Mouse (Mus musculus) megakaryocyte, adult 5-6 weeks (primary cell): ENCODE results near the gene Apoa4. TPM values are rescaled to one million over a fixed set of nuclear protein-coding genes. Genes with fewer than 3 reads are reported as not detected.

Experiments
- ATAC-seq: 2 replicates; pipeline ENCODE4 v1.8.0; 2016; ENCODE audit warnings: mild to moderate bottlenecking, inconsistent platforms; ENCODE audit not compliant: poor library complexity, severe bottlenecking
- total RNA-seq, 2 experiments: library from RNA; stranded (forward) in 1 of 2; stranded (reverse) in 1 of 2; fragments of 153-499, 151-499 nt in 1 of 2; fragments of 221-1000, 200-1000 nt in 1 of 2; gene quantifications; 2 replicates each; pipeline versions ENCODE4 v1.2.3 to v1.2.4; 2015 to 2017

Apoa4 gene
- total RNA-seq, 2 experiments from 2014 or later = not detected

DNA sequence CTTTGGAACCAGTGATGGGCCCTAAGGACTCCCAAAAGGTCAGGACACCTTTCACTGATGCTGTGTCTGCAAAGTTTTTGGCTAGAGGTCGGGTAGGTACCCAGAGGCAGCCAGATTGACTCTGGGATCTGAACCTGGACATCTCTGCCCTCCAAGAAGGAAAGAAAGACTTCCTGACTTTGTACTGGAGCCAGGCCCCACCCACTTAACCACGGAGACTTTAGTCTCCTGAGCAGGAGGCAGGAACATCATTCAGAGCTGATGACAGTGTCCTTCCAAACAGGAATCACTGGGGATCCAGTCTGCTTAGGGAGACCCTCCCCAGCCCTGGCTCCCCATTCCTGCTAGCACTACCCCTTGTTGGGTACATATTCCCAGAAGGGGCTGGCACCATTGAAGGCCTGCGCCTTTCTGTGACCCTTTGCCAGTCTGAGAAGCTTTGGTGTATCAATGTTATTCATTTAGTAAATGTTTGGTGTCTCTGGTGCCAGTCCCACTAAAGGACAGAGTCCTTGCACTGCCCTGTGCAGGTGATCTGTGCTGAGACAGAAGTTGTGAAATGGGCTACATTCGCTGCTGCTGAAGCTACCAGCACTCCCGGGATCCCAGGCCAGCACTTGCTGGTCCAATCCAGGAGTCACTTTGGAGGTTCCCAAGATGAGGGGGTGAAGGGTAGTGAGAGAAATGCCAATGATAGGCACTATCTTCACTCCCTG, 15.4 kb upstream of the Apoa4 start:
- ATAC-seq = no peak

DNA sequence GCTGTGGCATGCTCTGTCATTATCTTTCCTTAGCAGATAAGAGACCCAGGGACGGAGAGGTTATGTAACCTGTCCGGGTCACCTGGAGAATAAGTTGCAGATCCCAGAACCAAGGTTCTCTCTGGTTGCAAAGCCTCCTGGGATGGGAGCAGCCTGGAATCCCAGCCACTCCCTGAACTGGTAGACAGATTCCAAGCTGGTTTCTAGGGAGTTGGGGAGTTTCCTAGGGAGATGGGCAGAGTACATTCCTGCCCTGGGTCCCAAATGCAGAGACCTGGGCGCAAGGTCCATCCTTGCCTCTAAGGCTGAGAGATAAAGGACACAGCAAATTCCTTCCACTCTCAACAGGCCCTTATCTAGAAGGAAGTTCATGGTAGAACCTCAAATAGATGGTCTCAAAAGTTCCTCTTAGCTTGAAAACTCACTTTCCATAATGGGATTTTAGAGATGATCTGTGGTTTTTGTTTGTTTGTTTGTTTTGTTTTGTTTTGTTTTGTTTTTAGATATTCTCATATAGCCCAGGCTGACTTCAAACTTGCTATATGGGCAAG, 13.4 kb upstream of the Apoa4 start:
- ATAC-seq = no peak

DNA sequence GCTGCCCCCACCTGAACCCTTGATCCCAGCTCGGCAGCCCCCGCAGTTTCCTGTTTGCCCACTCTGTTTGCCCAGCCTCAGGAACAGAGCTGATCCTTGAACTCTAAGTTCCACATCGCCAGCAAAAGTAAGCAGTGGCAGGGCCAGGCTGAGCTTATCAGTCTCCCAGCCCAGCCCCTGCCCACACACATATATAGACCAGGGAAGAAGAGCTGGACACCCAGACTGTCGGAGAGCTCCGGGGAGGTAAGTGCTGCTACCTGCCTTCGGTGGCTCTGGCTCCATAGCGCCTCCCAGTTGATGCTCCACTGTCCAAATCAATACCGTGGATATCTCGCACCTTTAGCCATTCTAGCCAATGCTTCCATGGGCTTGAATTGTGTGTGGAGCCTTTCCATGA, 12.0 kb upstream of the Apoa4 start, which contains the start of gene Apoa1:
TSS of gene Apoa1 (plus strand) at position 90 of the 400 bp plus-strand sequence.
- ATAC-seq = no peak

DNA sequence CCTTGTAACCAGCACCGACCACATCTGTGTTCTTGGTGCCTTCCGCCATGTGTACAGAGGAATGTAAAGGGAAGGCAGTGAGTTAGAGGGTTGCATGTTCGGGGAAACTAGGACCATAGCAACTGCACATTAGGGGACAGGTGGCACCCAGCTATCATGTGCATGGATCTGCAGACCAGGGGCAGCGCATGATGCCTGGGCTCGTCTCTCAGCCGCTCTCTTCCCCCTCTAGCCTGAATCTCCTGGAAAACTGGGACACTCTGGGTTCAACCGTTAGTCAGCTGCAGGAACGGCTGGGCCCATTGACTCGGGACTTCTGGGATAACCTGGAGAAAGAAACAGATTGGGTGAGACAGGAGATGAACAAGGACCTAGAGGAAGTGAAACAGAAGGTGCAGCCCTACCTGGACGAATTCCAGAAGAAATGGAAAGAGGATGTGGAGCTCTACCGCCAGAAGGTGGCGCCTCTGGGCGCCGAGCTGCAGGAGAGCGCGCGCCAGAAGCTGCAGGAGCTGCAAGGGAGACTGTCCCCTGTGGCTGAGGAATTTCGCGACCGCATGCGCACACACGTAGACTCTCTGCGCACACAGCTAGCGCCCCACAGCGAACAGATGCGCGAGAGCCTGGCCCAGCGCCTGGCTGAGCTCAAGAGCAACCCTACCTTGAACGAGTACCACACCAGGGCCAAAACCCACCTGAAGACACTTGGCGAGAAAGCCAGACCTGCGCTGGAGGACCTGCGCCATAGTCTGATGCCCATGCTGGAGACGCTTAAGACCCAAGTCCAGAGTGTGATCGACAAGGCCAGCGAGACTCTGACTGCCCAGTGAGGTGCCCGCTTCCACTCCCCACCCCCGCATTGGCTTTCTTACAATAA, 10.7 kb upstream of the Apoa4 start:
- peak; percentile 84 for ATAC-seq

DNA sequence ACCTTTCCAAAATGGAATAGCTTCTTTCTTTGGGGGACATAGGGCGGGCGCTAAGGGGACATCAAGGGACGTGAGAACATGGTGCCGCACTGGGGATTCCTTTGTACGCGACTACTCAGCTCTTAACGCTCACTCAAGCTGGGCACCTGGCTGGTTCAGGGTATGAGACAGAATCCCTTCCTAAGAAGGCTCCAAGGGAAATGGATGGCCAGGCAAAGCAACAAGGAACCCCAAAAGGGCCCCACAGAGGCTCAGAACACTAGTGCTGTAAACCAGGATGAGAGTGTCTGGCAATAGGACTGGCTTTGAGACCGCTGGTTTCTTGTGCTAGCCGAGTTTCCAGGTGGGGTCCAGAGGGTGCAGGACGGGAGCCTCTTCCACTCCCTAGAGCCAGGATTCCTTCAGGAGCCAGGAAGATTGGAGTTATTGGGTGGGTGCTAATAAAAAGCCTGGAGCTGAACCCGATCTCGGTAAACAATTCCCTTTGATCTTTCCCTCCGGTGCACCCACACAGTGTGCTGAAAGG, 10.0 kb upstream of the Apoa4 start:
- ATAC-seq = no peak

DNA sequence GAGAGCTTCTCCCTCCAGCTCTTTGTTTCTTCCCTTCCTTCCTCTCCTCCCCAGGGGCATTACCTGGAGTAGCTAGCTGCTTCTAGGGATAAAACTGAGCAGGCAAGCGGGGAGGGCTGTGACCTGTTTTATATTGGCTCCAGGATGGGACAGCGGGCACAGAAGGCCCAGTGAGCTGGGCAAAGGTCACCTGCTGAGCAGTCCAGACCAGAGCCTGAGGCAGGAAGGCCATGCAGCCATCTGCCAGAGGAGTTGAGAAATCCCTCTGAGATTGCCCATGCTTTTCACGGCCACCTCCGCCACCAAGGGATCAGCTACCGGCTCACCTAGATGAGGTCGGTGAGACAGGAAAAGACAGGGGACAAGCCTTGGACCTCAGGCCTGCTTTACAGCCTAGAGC, 5.3 kb upstream of the Apoa4 start:
- no peak for ATAC-seq

DNA sequence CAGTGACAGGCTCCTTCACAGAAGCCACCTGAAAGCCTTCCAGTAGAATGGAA, 5.1 kb upstream of the Apoa4 start, which contains the start of gene Apoc3:
TSS of gene Apoc3 (minus strand) at position 41 of the 53 bp plus-strand sequence.
- no peak for ATAC-seq

DNA sequence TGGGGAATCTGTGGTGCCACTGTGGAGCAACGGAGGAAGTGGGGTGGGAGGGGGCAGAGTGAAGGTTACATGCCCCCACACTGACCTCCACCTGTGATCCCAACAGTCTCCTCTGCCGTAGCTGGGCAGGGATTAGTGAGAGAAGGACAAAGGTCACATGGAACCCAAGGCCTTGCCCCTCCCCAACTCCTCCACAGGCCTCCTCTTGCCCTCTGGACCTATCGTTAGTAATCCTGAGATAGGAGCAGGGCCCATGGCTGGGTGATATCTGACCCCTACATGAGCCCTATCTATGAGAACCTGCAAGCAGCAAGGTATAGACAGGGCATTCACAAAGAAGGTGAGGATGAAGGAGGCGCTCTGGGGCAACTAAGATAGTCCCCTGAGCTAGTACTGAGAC, 4.8 kb upstream of the Apoa4 start:
- ATAC-seq = no peak

DNA sequence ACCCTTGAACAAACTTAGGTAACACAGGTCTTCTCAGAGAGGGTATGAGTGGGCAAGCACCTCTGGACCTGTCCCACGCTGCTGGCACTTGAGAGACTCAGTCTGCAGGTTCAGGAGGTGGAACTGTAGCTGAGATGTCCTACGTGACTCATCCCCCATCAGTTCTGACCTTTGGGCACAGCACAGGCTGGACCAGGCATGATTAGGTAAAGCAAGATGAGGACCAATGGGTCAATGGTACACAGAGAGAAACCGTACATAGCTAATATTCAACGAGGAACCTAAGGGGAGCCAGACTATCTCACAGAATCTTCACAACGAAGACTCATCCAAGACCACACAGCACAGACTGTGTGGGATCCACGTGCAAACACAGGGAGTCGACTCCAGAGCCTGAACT, 1.6 kb upstream of the Apoa4 start:
- no peak for ATAC-seq

DNA sequence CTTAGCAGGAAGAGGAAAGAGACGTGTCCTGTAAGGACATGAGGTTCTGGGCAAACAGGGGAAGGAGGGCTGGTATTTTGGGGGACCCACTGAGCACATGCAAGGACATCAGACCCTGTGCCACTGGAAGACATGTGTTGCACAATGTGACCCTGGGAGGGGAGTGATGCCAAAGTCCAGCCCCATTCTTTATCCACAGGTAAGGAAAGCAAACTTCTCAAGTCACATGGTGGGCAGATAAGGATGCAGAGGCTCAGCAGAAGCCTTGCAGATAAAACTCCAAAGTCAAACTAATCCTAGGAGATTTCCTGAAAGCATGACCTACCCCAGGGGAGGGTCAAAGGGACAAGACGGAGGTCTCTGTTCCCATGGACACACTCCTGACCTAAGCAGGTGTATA, 1.3 kb downstream of the Apoa4 start:
- ATAC-seq = no peak

DNA sequence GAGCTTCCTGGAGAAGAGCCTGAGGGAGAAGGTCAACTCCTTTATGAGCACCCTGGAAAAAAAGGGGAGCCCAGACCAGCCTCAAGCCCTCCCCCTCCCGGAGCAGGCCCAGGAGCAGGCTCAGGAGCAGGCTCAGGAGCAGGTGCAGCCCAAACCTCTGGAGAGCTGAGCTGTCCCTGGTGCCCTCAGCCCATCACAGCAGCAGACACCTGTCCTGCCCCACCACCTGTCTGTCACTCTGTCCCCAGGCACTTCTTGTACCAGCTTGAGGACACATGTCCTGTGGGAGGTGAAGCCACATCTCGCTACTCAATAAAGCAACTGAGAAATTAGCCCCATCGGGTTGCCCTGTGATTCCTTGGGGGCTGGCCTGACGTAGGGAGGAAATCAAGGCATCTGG, 2.6 kb downstream of the Apoa4 start:
- no peak for ATAC-seq

DNA sequence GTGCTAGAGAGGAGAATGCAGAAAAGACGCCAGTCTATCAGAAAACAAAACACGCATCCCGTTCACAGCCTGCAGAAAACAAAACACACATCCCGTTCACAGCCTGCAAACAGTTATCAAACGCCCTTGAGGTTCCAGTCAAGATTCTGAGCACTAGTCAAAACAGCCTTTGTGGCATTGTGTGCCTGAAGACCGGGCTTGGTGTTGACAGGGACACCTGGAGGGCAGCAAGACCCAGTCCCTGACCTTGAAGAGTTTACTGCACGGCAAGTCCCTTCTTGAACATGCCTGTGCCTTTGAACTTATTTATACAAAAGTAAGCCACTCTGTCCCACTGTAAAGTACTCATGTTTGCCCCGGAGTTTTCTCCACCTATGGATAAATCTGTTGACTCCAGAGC, 3.1 kb downstream of the Apoa4 start:
- no peak for ATAC-seq

DNA sequence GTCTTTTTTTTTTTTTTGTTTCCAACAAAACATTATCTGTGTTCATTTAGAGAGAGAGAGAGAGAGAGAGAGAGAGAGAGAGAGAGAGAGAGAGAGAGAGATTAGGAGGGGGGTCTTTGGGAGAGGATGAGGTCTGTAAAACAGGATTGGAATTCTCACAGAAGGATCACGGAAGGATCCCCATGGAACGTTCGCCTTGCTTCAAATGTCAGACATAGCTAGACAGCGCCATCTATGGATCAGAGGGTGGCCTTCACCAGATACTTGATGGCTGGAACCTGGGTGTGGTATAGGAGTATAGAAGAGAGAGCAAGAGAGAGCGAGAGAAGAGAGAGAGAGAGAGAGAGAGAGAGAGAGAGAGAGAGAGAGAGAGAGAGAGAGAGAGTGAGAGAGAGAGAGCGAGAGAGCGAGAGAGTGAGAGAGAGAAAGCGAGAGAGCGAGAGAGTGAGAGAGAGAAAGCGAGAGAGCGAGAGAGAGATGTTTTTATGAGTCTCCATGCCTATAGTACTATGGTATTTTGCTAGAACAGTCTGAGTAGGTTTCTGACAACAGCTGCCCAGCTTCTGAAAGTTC, 6.3 kb downstream of the Apoa4 start:
- ATAC-seq = peak; percentile 73

DNA sequence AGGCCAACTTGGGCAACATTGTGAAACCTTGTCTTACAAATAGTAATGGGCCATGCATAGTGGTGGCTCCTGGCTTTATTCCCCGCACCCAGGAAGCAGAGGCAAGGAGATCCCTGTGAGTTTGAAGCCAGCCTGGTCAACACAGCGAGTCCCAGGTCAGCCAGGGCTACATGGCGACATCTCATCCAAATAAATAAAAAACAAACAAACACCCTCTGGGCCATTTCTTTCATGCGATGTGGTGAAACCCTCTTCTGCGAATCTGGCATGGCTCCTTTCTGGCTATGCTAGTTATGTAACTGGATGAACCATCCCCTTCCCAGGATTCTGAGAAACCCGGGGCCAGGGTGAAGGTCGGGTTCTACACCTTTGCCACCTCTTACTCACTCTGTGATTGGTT, 15.7 kb downstream of the Apoa4 start:
- no peak for ATAC-seq

DNA sequence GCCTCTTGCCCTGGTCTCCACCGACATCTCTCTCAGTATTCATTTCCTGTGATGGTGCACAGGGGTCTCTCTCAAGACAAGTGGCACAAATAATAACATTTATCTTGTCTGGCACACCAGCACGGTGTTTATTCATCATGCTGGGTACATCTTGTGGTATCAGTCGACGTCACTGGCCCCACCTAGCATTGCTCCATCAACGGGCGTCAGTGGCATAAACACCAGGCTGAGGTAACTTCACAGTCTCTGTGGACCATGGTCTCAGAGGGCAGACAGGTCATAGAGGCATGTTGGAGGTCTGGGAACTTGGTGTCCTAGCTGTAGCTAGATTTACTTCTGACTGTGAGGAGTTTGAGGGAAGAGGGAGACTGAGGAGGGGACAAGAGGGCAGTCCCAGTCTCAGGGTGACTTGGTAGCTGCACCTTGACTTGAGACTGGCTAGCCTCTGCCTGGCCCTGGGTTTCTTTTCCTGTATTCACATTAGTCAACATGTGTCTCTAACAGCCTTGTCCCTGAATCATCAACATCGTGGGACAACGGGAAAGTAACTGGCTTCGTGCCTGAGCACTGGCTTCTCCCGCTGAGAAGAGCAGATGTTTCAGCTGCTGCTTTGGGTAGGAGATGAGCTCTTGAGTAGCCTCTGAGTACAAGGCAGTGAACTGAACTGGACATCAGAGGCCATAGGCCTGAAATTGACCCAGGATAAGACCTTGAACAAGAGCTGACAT, 16.3 kb downstream of the Apoa4 start:
- peak; percentile 87 for ATAC-seq

DNA sequence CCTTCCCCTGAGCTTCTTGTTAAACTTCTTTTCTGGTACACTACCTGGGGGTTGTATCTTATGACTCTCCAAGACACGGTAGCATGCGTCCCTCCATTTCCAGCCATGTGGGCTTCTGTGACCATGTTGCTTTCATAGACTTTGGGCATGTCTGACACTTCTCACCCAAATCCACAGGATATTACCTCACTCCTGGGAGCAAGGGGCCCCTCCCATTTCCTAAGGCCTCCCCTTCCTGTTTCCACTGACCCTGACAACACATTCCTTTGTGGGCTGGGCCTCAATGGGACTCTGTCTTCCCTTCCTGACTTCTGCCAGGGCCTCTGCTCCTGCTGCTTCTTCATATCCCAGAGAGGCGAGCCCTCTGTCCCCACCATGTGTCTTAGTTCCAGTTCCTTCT, 17.1 kb downstream of the Apoa4 start:
- ATAC-seq = peak; percentile 85

DNA sequence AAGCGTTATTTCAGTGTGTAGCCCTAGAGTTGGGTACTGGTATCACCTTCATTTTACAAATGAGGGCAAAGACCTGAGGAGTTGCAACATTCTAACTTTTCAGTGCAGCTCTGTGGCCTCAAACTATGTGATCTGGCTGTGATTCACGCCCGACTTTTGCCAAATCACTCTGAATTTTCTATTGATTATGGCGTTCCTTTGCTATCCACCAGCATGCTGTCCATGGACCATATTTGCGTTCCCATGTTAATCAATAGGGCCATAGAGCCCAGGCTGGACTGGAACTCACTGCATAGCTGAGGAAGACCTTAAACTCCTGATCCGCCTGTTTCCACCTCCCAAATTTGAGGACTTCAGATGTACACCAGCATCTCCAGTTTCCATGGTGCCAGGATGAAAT, 18.6 kb downstream of the Apoa4 start:
- no peak for ATAC-seq

DNA sequence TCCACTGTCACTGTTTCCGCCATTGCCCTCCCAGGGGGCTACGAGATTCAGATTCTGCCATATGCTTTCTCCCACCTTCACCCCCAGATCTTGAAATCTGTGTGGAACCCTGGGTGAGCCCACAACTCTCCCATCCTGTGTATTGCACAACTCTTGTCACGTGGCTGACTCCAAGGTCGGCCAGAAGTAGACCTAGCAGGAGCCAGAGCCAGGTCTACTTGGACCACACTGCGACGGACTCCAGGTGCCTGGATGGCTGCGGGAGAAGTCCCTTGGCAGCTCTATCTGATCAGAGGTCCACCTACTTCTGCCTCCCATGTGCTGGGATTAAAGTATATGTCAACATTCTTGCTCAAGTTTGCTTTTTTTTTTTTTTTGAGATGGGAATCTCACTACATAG, 20.6 kb downstream of the Apoa4 start:
- no peak for ATAC-seq

DNA sequence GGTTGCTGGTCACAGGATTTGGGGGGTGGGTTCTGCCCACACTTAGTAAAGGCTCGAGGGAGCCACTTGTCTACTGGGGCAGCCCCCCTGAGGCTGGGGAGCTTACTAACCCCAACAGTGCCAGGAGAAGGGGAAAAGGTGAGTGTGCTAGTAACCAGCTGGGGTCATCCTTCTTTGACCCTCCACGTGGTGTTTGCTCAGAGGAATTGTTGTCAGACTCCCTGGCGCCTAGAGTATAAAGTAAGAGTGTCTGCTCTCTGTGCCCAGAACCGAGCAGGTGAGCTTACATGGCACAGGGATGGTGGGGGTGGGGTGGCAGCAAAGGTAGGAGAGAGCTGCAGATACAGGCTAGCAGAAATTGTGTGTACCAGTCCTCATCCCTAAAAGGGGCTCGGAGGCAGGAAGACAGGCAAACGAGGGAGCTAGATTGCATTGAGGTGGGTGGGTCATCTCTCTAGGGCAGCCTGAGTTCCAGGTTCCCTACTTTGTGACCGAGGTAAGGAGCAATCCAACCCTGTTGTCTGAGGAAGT, 27.9 kb downstream of the Apoa4 start, which contains the start of gene Apoa5:
TSS of gene Apoa5 (plus strand) at position 291 of the 531 bp plus-strand sequence.
- ATAC-seq = no peak

DNA sequence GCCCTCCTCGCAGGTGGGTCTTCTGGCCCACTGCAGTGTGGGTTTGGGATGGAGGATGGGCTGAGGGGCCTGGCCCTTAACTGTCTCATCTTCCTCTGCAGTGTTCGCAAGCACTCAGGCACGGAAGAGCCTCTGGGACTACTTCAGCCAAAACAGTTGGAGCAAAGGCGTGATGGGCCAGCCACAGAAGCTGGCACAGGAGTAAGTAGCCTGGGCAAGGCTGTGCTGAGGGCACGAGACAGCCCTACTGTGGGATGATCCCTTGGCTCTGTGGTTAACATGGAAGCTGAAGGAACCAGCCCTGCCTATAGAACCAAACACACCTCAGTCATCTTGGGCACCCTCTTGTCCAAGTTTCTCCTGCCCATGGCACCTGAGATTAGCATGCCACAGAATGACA, 28.6 kb downstream of the Apoa4 start:
- no peak for ATAC-seq

DNA sequence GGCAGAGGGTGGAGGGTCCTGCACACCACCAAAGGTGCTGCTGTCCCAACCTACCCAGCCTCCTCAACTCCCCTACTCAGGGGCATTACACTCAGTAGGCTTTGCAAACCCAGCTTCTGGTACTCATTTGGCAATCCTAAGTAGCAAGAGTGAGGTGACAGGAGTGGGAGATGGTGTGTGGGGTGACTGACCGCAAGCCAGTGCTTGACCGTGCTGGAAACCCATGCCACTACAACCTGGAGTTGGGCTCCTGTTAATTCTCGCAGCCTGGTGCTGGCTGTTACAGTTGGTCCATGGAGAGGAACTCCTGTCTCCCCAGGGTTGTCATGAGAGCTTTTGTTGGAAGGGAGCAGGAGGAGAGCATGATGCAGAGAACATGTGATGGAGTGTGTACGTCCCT, 30.3 kb downstream of the Apoa4 start:
- ATAC-seq = no peak
